Mouse (Mus musculus) fibroblast of lung, adult 2 months (primary cell): Measurements from ENCODE around the gene Smpx.

Source experiments
- DNase-seq: peaks from one replicate; pipeline ENCODE4 v3.0.0-alpha.2; 2011; ENCODE audit warnings: low read depth

Smpx gene

DNA sequence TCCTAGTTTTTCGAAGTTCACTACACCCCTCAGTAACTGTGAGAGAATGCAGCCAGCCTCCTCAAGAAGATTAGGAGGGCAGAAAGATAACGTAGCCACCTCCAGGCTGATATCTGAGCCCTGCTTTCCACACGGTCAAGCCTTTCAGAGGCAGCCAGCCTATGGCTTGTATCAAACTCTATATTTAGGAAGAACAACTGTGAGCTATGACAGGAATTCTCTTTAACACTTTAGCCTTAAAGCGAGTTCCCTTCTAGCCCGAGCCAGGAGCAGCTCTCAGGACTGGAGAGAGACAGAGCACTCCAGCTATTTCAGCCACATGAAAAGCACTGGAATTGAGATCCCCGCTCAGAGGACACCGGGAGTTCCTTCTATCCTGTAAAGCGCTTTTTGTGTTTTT is at the start of gene Smpx:
Gene Smpx (plus strand): TSS at position 49 of the 400 bp plus-strand sequence.
- no peak for DNase-seq

DNA sequence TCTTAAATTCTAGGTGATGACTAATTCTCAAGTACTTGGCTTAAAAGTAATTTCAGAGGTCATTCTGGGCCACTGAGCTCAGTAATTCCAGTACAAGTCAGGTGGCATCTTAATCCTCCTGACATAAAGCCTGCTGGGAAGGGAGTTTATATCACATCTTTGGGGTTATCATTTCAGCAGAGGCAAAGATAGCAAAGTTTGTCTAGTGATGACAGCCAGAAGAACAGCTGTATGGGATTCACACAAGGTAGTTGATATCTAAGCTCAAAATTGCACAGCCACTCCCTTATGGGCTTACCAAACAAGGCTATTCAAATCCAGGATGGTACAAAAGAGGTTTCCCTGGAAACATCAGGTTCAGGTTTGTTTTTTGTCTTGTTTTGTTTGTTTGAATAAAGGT is 43.7 kb upstream of the Smpx start:
- no peak for DNase-seq

DNA sequence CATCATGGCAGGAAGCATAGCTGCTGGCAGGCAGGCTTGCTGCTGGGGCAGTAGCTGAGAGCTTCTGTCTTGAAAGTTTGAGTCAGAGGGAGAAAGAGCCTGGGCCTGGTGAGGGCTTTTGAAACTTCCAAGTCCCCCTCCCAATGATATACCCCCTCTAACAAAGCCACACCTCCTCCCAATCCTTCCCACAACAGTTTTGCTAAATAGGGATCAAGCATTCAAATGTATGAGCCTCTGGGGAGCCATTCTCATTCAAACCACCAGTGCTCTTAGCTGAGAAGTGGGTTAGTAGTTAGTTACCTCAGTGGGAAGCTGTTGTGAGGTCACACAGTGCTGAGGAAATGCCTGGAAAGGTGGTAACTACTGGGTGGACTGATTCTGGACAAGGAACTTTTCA is 41.4 kb upstream of the Smpx start:
- no peak for DNase-seq

DNA sequence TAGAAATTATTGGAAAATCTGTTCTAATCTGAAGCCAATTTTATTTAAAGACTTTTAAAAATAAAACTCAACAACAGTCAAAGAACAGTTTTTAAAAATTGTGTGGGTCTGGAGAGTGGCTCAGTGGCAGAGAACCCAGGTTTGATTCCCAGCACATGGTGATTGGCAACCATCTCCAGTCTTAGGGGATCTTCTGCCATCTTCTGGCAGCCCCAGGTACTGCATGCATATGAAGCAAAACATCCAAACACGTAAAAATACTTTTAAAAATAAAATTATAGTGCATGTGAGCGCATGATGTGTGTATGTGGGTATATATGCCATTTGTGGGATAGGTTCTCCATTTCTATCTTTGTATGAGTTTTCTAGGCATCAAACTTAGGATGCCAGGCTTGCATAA is 26.9 kb upstream of the Smpx start:
- no peak for DNase-seq

DNA sequence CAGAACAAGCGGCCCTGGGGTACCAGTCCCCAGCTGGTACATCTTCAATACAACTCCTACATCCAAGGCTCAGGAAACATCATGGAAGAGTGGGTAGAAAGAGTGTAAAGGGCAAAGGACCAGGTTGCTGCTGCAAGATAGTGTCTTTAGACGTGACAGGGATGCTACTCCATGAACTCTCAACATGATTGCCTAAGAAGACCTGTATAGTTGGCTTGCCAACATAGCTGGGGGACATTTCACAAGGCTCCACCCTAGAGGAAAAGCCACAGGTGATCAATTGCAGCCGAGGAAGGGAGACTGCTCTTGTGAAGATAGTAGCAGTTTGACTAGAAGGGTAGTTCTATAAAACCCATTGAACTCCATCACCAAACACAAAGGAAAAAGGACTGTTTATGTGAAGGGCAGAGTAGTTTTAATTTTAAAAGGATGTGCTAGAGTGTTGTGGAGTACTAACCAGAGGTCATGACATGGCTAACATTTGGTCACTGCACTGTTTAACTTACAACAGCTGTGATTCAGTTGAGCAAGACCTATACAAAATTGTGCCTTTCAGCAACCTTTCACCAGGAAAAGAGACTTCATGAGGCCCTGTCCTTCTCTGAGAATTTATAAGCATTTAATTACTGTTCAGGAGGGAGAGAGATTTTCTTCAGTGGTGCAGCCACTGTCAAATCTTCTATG is 23.9 kb upstream of the Smpx start:
- DNase-seq = no peak

DNA sequence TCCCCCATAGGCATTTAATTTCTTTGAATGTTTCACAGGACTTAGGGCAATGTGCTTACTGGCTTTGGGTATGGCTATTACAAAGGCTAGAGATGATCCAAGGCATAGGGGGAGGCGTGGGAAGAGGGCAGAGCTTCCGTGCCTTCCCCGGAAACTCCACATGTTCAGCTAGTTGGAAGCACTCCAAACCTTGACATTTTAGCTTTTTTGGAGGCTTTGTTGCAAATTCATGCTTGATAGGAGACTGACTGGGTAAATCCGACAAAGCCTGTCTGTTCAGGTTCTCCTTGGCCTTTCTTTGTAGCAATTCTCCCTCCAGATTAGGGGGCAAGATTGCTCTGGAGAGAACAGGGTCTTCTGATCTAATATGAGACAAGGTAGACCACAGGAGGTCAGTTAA is 7.5 kb upstream of the Smpx start:
- no peak for DNase-seq

DNA sequence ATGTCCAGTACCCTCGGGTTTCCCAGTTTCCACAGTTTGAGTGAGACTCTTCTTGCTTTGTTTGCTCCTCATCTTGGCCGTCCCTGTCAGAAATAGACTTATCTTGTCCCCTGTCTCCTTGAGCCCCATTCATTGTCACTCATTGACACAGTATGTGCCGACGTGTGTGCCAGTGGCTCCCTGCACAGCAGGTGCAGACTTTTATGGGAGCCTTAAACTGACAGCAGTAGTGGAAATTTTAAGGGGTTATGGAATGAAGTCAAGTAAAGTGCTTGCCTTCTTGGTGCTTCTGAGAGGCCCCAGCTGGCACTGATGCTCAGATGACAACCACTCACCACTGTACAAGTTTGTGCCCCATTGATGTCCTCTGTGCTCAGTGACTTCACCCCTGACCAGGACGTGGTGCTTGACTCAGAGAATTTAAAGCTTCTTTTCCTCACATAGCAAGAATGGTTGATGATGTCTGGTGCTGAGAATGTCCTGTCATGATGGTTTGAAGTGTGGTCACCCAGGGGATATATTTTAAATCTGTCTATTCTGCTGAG is 1.0 kb upstream of the Smpx start:
- DNase-seq = no peak

DNA sequence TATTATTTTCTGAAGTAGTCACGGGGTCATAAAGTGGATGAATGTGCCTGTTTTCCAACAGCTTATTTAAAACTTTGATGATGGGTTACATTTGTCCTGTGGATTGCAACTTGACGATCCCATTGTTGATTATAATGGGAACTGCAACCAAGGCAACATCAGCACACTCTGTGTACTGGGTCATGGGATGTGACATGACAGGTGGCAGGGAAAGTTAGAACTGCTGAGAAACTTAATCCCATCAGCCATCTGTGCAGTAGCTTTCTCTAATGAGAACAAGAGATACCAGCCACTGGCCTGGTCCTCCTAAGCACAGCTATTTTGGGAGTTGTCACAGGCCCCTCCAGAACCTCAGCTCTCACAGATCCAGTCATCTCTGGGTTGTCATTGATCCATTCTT is 8.5 kb downstream of the Smpx start:
- DNase-seq = no peak

DNA sequence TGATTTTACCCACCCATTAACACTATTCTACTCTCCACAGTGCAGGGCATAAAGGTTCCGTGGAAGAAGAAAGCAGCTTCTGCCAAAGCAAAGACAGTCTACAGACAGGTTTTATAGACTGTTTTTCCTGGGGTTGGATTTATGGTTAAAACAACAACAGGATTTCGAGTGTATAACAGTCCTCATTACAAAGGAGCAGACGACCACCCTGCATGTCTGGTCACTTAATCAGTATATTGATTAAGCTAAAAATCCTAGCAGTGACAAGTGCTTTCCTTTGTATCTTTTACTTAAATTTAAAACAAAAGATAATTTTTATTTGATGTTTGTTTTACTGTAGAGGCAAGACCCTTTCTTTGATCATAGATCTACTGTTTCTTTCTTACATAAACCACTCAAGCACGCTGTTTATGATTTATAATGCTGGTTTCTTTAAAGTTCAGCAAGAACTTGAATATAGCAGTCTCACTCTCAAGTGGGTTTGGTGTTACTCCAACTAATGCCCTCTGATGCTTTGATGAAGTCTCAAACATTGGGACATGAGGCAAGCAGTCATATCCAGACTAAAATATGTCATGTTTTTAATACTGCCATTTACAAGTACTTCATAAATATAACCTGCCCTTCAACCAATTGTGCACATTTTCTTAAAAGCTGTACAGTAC is 10.0 kb downstream of the Smpx start:
- DNase-seq = no peak

DNA sequence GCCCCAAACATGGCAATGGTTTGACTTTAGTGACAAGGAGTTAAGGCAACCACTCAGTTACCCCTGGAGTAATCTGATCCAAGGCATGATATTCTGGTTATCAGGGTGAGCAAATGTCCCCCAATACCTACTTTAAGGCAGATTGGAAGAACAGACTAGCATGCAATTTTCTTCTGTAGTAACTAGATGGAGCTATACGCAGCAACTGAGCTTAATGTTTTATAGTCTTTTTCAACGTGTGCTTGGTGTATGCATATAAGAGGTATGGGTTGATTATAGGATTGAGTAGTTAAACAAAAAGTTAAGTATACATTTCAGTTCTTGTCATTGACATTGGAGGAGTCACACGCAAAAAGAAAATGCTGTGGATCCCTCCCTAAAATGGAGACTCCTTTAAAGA is 21.2 kb downstream of the Smpx start:
- no peak for DNase-seq

DNA sequence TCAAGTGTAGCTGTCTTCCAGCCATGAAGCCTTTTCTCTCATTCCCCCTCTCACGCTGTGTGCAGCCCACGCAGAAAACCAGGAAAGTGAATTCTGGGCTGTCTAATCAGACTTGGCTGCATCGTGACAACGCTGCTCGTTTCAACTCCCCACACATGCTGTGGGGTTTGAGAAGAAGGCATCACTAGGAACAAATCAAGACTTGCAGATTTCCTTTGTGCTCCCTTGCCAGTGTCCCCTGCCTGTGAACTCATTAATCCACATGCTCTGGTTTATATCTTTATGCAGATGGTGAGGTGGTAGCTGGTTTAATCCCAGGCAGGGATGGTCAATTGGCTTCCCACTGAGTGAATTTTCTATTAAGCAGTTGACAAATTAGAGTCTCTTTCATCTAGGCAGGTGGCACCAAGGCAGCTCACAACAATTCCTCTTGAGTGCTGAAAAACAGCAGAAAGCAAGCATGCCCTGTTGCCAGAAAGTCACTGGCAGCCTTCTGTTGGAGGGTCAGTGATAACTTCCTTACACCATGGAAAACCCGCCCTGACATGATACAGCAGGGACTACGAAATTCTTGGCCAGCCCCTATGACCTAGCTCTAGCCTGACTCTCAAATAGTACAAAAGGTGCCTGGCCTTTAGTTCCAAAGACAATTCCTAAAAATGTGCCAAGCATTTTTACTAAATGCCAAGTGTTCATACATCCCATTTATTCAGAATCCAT is 32.1 kb downstream of the Smpx start:
- DNase-seq = no peak

DNA sequence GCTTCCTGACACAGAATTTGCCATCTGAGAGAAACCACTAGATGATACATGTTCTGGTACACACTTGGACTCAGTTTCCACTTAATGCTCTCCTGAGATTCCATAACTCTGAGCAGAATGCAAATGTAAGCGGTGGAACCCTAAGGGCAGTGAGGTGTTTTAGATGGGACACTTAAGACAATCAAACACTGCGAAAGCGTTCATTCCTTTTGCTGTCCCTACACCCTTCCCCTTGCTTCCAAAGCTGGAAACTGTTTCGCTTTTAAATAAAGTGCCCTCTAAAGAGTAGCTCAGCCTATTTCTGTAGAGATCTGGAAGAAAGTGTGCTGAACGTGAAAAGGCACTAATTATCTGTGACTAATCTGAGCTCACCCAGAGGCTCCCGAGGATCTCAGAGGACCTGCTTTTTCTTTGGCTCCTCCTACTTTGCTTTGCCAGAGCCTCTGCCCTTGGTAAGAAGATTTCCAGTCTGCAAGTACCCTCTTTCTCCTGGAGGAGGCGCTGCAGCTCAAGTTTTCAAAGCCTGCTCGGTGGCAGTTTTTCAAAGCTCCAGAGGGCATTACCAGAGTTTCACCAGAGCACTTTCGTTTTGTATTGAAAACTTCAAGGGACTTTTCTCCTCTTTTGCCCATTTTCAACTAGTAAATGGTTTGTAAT is 33.1 kb downstream of the Smpx start:
- peak; percentile 7 for DNase-seq

DNA sequence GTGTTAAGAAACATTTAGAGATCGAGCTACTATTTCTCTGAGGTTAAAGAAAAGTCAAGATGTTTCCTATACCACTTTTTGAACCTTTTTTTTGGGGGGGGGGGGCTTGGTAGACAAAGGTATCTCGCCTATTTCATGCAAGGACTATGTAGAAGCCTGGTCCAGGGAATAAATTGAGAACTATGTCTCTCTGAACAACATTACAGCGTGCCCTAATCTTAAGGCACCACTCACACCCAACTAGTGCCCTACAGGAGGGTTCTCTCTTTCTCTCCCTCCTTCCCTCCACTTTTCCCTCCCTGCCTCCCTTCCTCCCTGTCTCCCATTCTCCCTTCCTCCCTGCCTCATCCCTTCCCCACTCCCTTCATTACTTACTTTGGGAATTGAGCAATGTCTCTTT is 33.6 kb downstream of the Smpx start:
- no peak for DNase-seq

DNA sequence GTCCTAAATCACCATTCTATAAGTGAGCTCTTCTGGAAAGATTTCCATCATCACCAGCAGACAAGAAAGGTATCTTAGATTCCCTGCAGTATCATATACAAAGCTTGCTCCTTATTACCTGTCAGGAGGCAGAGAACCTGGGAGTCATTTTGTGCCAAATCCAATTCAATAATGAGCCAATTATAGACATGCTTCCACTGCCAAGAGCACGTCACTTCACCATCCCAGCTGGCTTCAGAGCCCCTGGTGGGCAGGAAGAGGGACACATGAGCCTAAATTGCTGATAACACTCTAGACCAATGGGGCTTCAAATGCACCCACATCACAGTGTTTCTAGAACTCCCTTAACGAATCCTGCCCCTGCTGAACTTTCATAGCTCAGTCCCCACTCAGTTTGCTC is 35.1 kb downstream of the Smpx start:
- no peak for DNase-seq

DNA sequence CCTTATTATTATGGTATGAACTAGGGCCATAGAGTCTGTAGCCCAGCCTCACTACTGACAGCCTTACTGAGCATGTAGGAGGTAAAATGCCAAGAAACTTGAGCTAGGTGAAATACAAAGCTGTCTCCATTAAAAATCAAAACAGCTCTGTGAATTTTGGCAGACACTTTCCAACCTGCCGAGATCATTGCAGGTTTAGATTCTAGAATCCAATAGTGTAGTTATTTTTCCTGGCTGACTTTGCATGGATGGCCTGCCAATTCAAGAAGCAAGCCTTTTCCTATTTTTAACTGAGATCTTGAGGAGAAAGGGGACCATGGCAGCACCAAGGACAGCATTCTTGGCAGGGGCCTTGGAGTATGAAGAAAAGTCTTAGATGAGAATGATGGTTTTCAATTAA is 35.6 kb downstream of the Smpx start:
- DNase-seq = no peak

DNA sequence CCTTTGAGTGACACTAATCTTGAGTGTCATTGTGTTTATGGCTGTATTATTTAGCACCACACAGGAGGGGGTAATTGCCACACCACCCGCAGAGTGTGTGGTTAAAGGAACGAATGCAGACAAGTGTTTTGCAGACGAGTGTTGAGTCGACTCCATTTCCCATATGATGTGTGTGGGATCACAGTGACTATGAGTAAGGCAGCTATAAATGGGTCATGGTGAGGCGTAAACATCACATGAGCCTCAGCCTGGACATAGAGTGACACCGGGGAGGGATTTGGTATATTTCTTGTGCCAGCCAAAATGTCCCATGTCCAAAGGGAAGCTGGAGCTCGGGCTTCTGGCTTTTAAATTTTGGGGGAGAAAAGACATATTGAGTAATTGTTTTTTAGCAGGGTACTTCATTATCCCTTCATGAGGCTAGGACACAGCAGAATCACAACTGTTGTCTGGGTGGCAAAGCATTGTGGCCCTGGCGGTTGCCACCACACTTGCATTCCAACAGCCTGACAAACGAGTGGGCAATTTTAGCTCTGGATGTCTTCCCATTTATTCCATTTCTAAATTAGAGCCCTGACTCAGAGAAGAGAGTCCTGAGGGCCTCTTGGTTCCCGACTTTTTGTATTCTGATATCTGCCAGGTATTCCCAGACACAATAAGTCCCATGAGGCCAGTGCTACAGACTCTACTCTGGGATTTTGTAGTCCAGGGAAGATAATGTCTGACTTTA is 49.3 kb downstream of the Smpx start:
- no peak for DNase-seq

DNA sequence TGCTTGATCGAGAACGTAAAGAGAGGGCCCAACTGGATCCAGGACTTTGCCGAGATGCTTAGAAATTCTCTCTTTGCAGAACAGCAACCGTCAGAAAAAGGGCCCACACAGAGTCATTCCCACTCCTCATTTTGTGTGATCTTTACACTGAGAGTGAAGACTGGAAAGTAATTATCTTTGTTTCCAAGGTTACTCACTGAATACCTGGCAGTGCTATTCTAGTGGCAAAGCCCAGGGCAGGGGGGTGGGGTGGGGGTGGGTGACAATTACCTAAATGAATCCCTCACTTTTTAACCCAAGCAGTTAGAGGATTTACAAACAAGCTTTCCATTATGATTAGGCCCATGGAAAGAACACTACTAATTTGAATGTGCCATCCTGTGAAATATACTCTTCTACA is 55.8 kb downstream of the Smpx start:
- DNase-seq = no peak

DNA sequence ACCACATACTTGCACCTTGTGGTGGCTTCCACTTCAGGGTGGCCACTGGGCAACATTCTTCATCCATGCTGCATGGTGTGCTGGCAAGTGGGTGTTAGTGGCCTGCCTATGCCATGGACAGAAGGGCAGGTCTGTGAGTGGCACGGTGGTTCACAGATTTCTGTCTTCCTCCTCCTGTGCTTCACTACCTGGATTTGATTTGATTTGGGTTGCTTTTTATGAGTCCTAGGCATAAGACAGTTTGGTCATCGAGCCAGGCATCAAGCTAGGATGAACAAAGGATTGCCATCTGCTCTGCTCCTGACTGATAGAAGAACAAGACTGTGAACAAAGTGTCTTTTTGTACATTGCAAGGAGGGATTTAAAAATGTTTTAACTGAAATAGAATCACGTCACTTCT is 63.8 kb downstream of the Smpx start:
- no peak for DNase-seq

DNA sequence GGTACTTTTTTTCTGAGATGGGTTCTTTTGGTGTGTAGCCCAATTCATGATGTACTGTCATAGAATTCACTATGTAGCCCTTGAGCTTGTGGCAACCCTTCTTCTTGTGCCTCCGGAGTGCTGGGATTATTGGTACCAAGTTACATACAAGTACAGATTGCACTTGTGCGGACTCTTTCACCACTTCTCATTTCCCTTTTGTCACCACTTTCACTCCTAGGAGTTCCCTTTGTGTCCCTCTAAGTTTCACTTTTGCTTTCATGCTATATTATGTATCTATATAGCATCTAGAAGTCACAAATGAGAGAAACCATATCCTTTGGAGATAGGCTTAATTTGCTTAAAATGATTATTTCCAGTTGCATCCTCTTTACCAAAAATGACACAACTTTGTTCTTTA is 103.0 kb downstream of the Smpx start:
- no peak for DNase-seq
